Mouse (Mus musculus): ENCODE measurements around the gene Esr1.

DNA sequence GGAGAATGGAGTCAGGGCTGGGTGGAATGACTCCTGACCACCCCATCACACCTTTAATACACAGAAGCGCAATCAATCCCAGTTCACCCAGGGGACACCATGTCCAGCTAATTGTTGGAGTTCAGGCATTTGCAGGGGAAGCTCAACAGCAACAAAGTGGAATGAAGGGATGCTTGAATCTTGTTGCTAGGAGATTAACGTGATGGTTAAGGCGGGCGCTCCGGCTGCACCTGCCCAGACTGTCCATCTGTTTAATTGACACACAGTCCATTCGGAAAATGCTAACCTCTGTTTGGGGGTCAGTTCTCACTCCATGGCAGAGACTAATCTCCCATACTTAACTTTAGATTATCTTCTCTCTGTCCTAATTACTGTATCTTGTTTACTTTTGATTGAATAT lies 114.7 kb downstream of the Esr1 start:
- TF ChIP-seq POLR2A (IDR thresholded peaks at IDR 0.05; ENCODE audit: low read depth, low read length) = no peak
- TF ChIP-seq CTCF (IDR thresholded peaks at IDR 0.05; ENCODE audit: extremely low read depth, insufficient read length, insufficient replicate concordance, low read depth, low read length) = no peak

All from small intestine, adult 2 months (tissue).